Mouse (Mus musculus) stomach, postnatal 0 days (tissue): ENCODE results near the gene Map2k5.

Experiments
- CTCF ChIP-seq: IDR thresholded peaks from 2 replicates; pipeline ENCODE4 v1.5.1; 2016; ENCODE audit warnings: antibody characterized with exemption, low read depth, mild to moderate bottlenecking, moderate library complexity
- EP300 ChIP-seq: optimal IDR thresholded peaks from 2 replicates; pipeline ENCODE3; 2016; ENCODE audit warnings: antibody characterized with exemption

- peak; percentile 48 for TF ChIP-seq CTCF
- no peak for TF ChIP-seq EP300
These were observed 17.3 kb downstream of the Map2k5 start for GRCm38 (mm10) chr9:63360410-63360809.
